Mouse (Mus musculus): ENCODE data around the gene Eprs. TPM values are rescaled to one million over a fixed set of nuclear protein-coding genes. Genes with fewer than 3 reads are reported as not detected.
A peak's percentile ranks its signal among the peaks of the same experiment; 100 is the strongest.

Gene Eprs
- total RNA-seq, 2 experiments from 2014 or later = 65.2 to 69.5 TPM

DNA sequence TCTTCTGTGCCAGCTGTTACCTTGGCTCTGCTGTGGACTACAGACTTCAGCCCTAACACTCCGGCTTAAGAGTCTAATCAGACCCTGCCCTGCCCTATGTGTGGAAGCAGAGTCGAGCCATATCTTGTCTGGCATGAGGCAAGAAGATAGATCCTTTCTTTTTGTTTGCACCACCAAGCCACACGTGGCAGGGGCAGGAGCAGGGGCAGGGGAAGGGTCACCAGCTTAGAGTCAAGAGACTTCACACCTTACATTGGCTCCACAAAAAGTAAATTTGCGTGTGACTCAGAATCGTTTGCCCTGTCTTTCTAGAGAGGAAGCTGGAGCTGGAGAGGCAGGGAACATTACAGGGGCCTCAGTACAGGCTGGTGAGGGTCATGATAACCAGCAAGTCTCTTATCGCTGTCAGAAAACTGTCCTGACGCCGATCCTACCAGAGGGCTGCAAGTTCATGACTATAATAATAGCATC, 106.7 kb downstream of the Eprs start:
- TF ChIP-seq CTCF (conservative IDR thresholded peaks at IDR 0.05) = no peak
- DNase-seq (ENCODE audit: low spot score in 2 of 2) = no peak
- H3K27ac ChIP-seq = no peak overlapping the region

DNA sequence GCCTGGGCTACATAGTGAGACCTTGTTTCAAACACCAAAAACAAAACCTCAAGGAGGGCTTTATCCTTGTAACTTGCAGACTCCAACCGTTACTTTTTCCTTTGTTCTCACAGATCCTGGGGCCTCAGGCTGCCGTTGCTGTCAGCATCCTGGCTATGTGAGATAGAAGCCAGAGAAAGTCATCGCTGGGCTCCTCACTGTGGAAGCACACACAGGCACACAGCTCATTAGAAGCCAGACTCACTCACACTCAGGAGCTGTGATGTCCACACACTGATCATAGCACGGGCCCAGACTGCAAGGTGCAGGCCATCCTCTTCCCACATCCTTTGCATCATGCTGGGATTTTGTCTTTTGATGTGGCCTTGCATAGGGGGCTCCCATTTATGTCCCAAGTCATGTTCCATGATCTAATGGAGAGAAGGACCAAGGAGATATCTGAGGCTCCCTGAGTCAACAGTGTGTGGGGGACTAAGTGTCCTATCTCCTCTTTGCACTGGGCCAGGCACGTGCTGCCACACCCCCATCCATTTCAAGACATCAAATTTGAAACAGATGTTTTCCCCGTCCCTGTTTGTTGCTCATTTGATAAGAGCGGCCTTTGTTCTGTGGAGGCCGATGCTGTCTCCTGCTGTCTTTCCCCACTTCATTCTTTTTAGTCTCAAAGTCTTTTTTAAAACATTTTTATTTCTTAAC, 109.3 kb downstream of the Eprs start:
- TF ChIP-seq CTCF (conservative IDR thresholded peaks at IDR 0.05) = no peak
- Histone ChIP-seq H3K4me3 (no peak overlapping the region), H3K27ac (peak overlapping the region; percentile 59; the same call in 1 of the 2 replicates)
- DNase-seq (ENCODE audit: low spot score in 2 of 2) = no peak

More for the DNA sequence above, 106.7 kb downstream of the Eprs start:
- H3K4me3 ChIP-seq = no peak overlapping the region

DNA sequence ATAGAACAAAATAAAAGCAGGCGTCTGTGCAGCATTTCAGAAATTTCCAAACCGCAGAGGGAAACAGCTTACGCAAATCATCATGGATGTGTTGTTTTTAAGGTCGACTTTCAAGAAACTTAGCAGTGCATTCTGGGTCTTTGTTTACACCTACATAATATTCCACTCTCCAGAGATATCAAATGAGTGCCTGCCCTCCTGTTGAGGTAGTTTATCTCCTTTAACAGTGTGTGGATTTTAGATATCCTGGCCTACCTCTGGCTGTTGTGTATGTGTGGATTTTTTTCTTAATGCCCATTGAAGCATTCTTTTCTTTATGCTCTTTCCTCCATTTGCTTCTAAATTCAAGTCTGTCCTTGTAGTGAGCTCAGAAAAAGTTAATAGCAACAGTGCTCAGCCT, 109.9 kb downstream of the Eprs start:
- H3K4me3 ChIP-seq = no peak overlapping the region
- TF ChIP-seq CTCF (conservative IDR thresholded peaks at IDR 0.05) = no peak
- DNase-seq (ENCODE audit: low spot score in 2 of 2) = no peak

GRCm38 (mm10) chr1:185473437-185473836, 110.6 kb downstream of the Eprs start:
- TF ChIP-seq CTCF (conservative IDR thresholded peaks at IDR 0.05) = no peak
- no peak for DNase-seq (ENCODE audit: low spot score in 2 of 2)
- Histone ChIP-seq H3K27ac (no peak overlapping the region), H3K4me3 (no peak overlapping the region)

More for the DNA sequence above, 109.9 kb downstream of the Eprs start:
- no peak overlapping the region for H3K27ac ChIP-seq

Small RNA genes within 50 kb of the gene (microRNA-seq; reads per million reads assigned to microRNA genes)
- gene Mir194-1 (0.18 to 0.32 reads per million in 2 experiments), gene Mir215 (0.18 to 0.32 reads per million in 2 experiments)

Other genes with a start within 250 kb of the Eprs start
- 10 to 100 TPM; 65.8 to 70.8 TPM for gene Rab3gap2, start 158.9 kb upstream of the Eprs start, total RNA-seq (2021)
- gene Iars2, start 33.6 kb upstream of the Eprs start, total RNA-seq (2021) = 10 to 100 TPM; 29.9 to 34.3 TPM
- gene Bpnt1, start 30.9 kb upstream of the Eprs start, total RNA-seq (2021) = 10 to 100 TPM; 65.2 to 74.8 TPM
- 1 to 10 TPM; 8.5 to 9.0 TPM for gene Slc30a10, start 91.8 kb downstream of the Eprs start, total RNA-seq (2021)